ENCODE assay signal across 8 mouse cellular contexts in genomic region chr16:38476312-38477240, GRCm38 (mm10). TPM values are rescaled to one million over a fixed set of nuclear protein-coding genes. Genes with fewer than 3 reads are reported as not detected.
DNase-seq lines count a peak whose midpoint lies in the region; ATAC-seq and TF ChIP-seq lines count a peak whose summit lies in the region.

No protein-coding gene starts in this region.

- peak; percentile 63 for DNase-seq in CD4-positive, CD25-positive, alpha-beta regulatory T cell, adult 2 months (ENCODE audit: low read depth, low spot score)
- peak; percentile 48 for DNase-seq in adrenal gland, postnatal 25 days
- peak; percentile 56 for DNase-seq in kidney, postnatal 0 days (ENCODE audit: low spot score)
- DNase-seq in liver, postnatal 0 days = peak; percentile 52
- DNase-seq in neural tube, embryonic 11.5 days (ENCODE audit: low spot score) = peak; percentile 56
- peak; percentile 32 to 35 for DNase-seq in thymus, adult 18-20 months

- no peak for TF ChIP-seq CTCF in kidney, postnatal 0 days (IDR thresholded peaks at IDR 0.05; ENCODE audit: low read depth)
- no peak for TF ChIP-seq CTCF in liver, postnatal 0 days (IDR thresholded peaks at IDR 0.05; ENCODE audit: low read depth)

- H3K9ac ChIP-seq in embryonic facial prominence, embryonic 13.5 days = peak overlapping the region; percentile 71
- peak overlapping the region; percentile 71 for H3K9ac ChIP-seq in heart, embryonic 14.5 days (ENCODE audit: low read length)
- no peak overlapping the region for H3K9ac ChIP-seq in kidney, postnatal 0 days (ENCODE audit: low read depth, low read length)
- peak overlapping the region; percentile 53 for H3K9ac ChIP-seq in liver, postnatal 0 days (replicated peaks)
- peak overlapping the region; percentile 18 for H3K9ac ChIP-seq in neural tube, embryonic 11.5 days (ENCODE audit: low read length)

- peaks cover 1% of the 10 kb centered on the region; the same call in 1 of the 2 replicates for H3K27me3 ChIP-seq in embryonic facial prominence, embryonic 13.5 days
- H3K27me3 ChIP-seq in heart, embryonic 14.5 days (ENCODE audit: control insufficient read depth, insufficient read depth, low read length) = no peaks in the 10 kb centered on the region
- H3K27me3 ChIP-seq in kidney, postnatal 0 days (ENCODE audit: insufficient read depth, low read length) = no peaks in the 10 kb centered on the region; the same call in 1 of the 2 replicates
- H3K27me3 ChIP-seq in liver, postnatal 0 days (ENCODE audit: insufficient read depth, low read length) = no peaks in the 10 kb centered on the region
- H3K27me3 ChIP-seq in neural tube, embryonic 11.5 days (ENCODE audit: control insufficient read depth, insufficient read depth, low read length) = no peaks in the 10 kb centered on the region

- peak overlapping the region; percentile 78 for H3K4me2 ChIP-seq in embryonic facial prominence, embryonic 13.5 days
- H3K4me2 ChIP-seq in heart, embryonic 14.5 days (ENCODE audit: low read length) = peak overlapping the region; percentile 74
- peak overlapping the region; percentile 49 for H3K4me2 ChIP-seq in kidney, postnatal 0 days (ENCODE audit: low read length)
- H3K4me2 ChIP-seq in liver, postnatal 0 days (ENCODE audit: low read depth, low read length) = peak overlapping the region; percentile 88
- H3K4me2 ChIP-seq in neural tube, embryonic 11.5 days (ENCODE audit: low read depth) = peak overlapping the region; percentile 44

- no peaks in the 10 kb centered on the region for H3K36me3 ChIP-seq in embryonic facial prominence, embryonic 13.5 days
- no peaks in the 10 kb centered on the region for H3K36me3 ChIP-seq in heart, embryonic 14.5 days (ENCODE audit: control insufficient read depth, insufficient read depth, low read length)
- no peaks in the 10 kb centered on the region for H3K36me3 ChIP-seq in kidney, postnatal 0 days (ENCODE audit: insufficient read depth, low read length)
- H3K36me3 ChIP-seq in liver, postnatal 0 days (replicated peaks; ENCODE audit: insufficient read depth, low read length) = no peaks in the 10 kb centered on the region
- no peaks in the 10 kb centered on the region for H3K36me3 ChIP-seq in neural tube, embryonic 11.5 days (ENCODE audit: control insufficient read depth, insufficient read depth, low read length)

- H3K9me3 ChIP-seq in embryonic facial prominence, embryonic 13.5 days = no peaks in the 10 kb centered on the region
- no peaks in the 10 kb centered on the region for H3K9me3 ChIP-seq in heart, embryonic 14.5 days (ENCODE audit: control insufficient read depth, low read length)
- H3K9me3 ChIP-seq in kidney, postnatal 0 days (replicated peaks; ENCODE audit: low read length) = no peaks in the 10 kb centered on the region
- no peaks in the 10 kb centered on the region for H3K9me3 ChIP-seq in liver, postnatal 0 days (ENCODE audit: low read length)
- no peaks in the 10 kb centered on the region for H3K9me3 ChIP-seq in neural tube, embryonic 11.5 days (ENCODE audit: control insufficient read depth, low read length)

- 8% methylated on average over 34 of the region's 34 CpGs for WGBS in embryonic facial prominence, embryonic 13.5 days
- WGBS in heart, embryonic 14.5 days = 6% methylated on average over 34 of the region's 34 CpGs
- 10% methylated on average over 34 of the region's 34 CpGs for WGBS in kidney, postnatal 0 days
- WGBS in liver, postnatal 0 days (ENCODE audit: insufficient replicate concordance) = 9% methylated on average over 34 of the region's 34 CpGs
- 8% methylated on average over 34 of the region's 34 CpGs for WGBS in neural tube, embryonic 11.5 days

- peaks cover 10% of the 10 kb centered on the region; the same call in 1 of the 2 replicates for H3K4me1 ChIP-seq in embryonic facial prominence, embryonic 13.5 days
- peaks cover 5 to 8% of the 10 kb centered on the region in 2 experiments; a peak in 3 of 4 replicates for H3K4me1 ChIP-seq in heart, embryonic 14.5 days (ENCODE audit: control insufficient read depth in 2 of 2, insufficient read depth in 2 of 2, low read length in 2 of 2)
- peaks cover 5% of the 10 kb centered on the region; the same call in 1 of the 2 replicates for H3K4me1 ChIP-seq in kidney, postnatal 0 days (replicated peaks; ENCODE audit: insufficient read depth, low read length)
- H3K4me1 ChIP-seq in liver, postnatal 0 days (ENCODE audit: insufficient read depth) = peaks cover 16% of the 10 kb centered on the region
- no peaks in the 10 kb centered on the region for H3K4me1 ChIP-seq in neural tube, embryonic 11.5 days (ENCODE audit: control insufficient read depth, insufficient read depth, low read length)

- no peak for ATAC-seq in embryonic facial prominence, embryonic 13.5 days (ENCODE audit: insufficient number of reproducible peaks, insufficient read depth, low FRiP score, low TSS enrichment, low read depth)
- ATAC-seq in heart, embryonic 14.5 days (ENCODE audit: insufficient number of reproducible peaks, insufficient read depth, low FRiP score, low read depth) = peak; percentile 60
- ATAC-seq in kidney, postnatal 0 days (replicated peaks; ENCODE audit: low FRiP score, low read depth) = no peak; the same call in 1 of the 2 replicates
- ATAC-seq in liver, postnatal 0 days = peak; percentile 45
- no peak for ATAC-seq in neural tube, embryonic 11.5 days (ENCODE audit: insufficient read depth, low FRiP score, low TSS enrichment)

- H3K4me3 ChIP-seq in embryonic facial prominence, embryonic 13.5 days = peak overlapping the region; percentile 45
- peak overlapping the region; percentile 35 to 44 for H3K4me3 ChIP-seq in heart, embryonic 14.5 days (ENCODE audit: control insufficient read depth in 1 of 2, insufficient read depth in 1 of 2, low read depth in 1 of 2, low read length in 2 of 2)
- H3K4me3 ChIP-seq in kidney, postnatal 0 days (replicated peaks; ENCODE audit: low read depth, low read length) = peak overlapping the region; percentile 13
- H3K4me3 ChIP-seq in liver, postnatal 0 days (ENCODE audit: low read depth, low read length) = peak overlapping the region; percentile 50
- H3K4me3 ChIP-seq in neural tube, embryonic 11.5 days (ENCODE audit: low read depth, low read length) = peak overlapping the region; percentile 21

- no peak for TF ChIP-seq EP300 in liver, postnatal 0 days (IDR thresholded peaks at IDR 0.05; ENCODE audit: low read depth)

- H3K27ac ChIP-seq in embryonic facial prominence, embryonic 13.5 days = peak overlapping the region; percentile 64
- H3K27ac ChIP-seq in heart, embryonic 14.5 days (replicated peaks in 1 of 2; ENCODE audit: control insufficient read depth in 1 of 2, insufficient read depth in 1 of 2, low read depth in 2 of 2, low read length in 2 of 2) = peak overlapping the region; percentile 85 to 89
- no peak overlapping the region for H3K27ac ChIP-seq in kidney, postnatal 0 days
- peak overlapping the region; percentile 46; the same call in 1 of the 2 replicates for H3K27ac ChIP-seq in liver, postnatal 0 days (ENCODE audit: low read depth)
- no peak overlapping the region for H3K27ac ChIP-seq in neural tube, embryonic 11.5 days (ENCODE audit: low read depth, low read length)

RNA-seq across cellular contexts. Expression of gene Cd80, which starts 21.2 kb away (rescaled TPM):
- 0.67 TPM in 1 of 2 replicates, not detected in the other for total RNA-seq in adrenal gland, postnatal 25 days (2021)
- 0.37 and 0.44 TPM in 2 replicates for polyA plus RNA-seq in embryonic facial prominence, embryonic 13.5 days (2015; fragmentation: Nextera tagmentation; extraction: Ambion mirVana)
- polyA plus RNA-seq in heart, embryonic 14.5 days (2014; fragmentation: Nextera tagmentation; extraction: Ambion mirVana) = 0.38 and 0.73 TPM in 2 replicates
- 0.20 TPM in 2 replicates for polyA plus RNA-seq in kidney, postnatal 0 days (2015; fragmentation: Nextera tagmentation; extraction: Ambion mirVana)
- polyA plus RNA-seq in liver, postnatal 0 days (2015; fragmentation: Nextera tagmentation; extraction: Ambion mirVana) = 0.13 and 0.15 TPM in 2 replicates
- 0.54 and 0.72 TPM in 2 replicates for polyA plus RNA-seq in neural tube, embryonic 11.5 days (2014; fragmentation: Nextera tagmentation; extraction: Ambion mirVana)

RNA-seq across cellular contexts. Expression of gene Adprh, which starts 24.1 kb away (rescaled TPM):
- total RNA-seq in adrenal gland, postnatal 25 days (2021) = 44.3 and 52.0 TPM in 2 replicates
- 125 and 138 TPM in 2 replicates for polyA plus RNA-seq in embryonic facial prominence, embryonic 13.5 days (2015; fragmentation: Nextera tagmentation; extraction: Ambion mirVana)
- 78.7 and 90.5 TPM in 2 replicates for polyA plus RNA-seq in heart, embryonic 14.5 days (2014; fragmentation: Nextera tagmentation; extraction: Ambion mirVana)
- 74.6 and 77.5 TPM in 2 replicates for polyA plus RNA-seq in kidney, postnatal 0 days (2015; fragmentation: Nextera tagmentation; extraction: Ambion mirVana)
- polyA plus RNA-seq in liver, postnatal 0 days (2015; fragmentation: Nextera tagmentation; extraction: Ambion mirVana) = 17.9 and 22.2 TPM in 2 replicates
- 143 and 144 TPM in 2 replicates for polyA plus RNA-seq in neural tube, embryonic 11.5 days (2014; fragmentation: Nextera tagmentation; extraction: Ambion mirVana)

RNA-seq across cellular contexts. Expression of gene Pla1a, which starts 43.6 kb away (rescaled TPM):
- 30.8 and 37.4 TPM in 2 replicates for total RNA-seq in adrenal gland, postnatal 25 days (2021)
- polyA plus RNA-seq in embryonic facial prominence, embryonic 13.5 days (2015; fragmentation: Nextera tagmentation; extraction: Ambion mirVana) = 0.20 and 0.69 TPM in 2 replicates
- 1.3 and 1.8 TPM in 2 replicates for polyA plus RNA-seq in heart, embryonic 14.5 days (2014; fragmentation: Nextera tagmentation; extraction: Ambion mirVana)
- 36.5 and 36.8 TPM in 2 replicates for polyA plus RNA-seq in kidney, postnatal 0 days (2015; fragmentation: Nextera tagmentation; extraction: Ambion mirVana)
- polyA plus RNA-seq in liver, postnatal 0 days (2015; fragmentation: Nextera tagmentation; extraction: Ambion mirVana) = 49.8 and 55.8 TPM in 2 replicates
- 0.20 and 0.23 TPM in 2 replicates for polyA plus RNA-seq in neural tube, embryonic 11.5 days (2014; fragmentation: Nextera tagmentation; extraction: Ambion mirVana)

RNA-seq across cellular contexts. Expression of gene Timmdc1, which starts 45.9 kb away (rescaled TPM):
- 39.1 and 44.3 TPM in 2 replicates for total RNA-seq in adrenal gland, postnatal 25 days (2021)
- 31.3 and 32.1 TPM in 2 replicates for polyA plus RNA-seq in embryonic facial prominence, embryonic 13.5 days (2015; fragmentation: Nextera tagmentation; extraction: Ambion mirVana)
- polyA plus RNA-seq in heart, embryonic 14.5 days (2014; fragmentation: Nextera tagmentation; extraction: Ambion mirVana) = 34.4 and 35.8 TPM in 2 replicates
- 27.9 and 28.7 TPM in 2 replicates for polyA plus RNA-seq in kidney, postnatal 0 days (2015; fragmentation: Nextera tagmentation; extraction: Ambion mirVana)
- 14.8 and 17.0 TPM in 2 replicates for polyA plus RNA-seq in liver, postnatal 0 days (2015; fragmentation: Nextera tagmentation; extraction: Ambion mirVana)
- polyA plus RNA-seq in neural tube, embryonic 11.5 days (2014; fragmentation: Nextera tagmentation; extraction: Ambion mirVana) = 29.6 and 33.3 TPM in 2 replicates

Comparison
In these comparisons a context has a peak if more than half of its experiments do, and no peak if none do; other contexts are left out.
1. ATAC-seq: peak in heart, embryonic 14.5 days (single experiment) and liver, postnatal 0 days (single experiment); none in embryonic facial prominence, embryonic 13.5 days (single experiment), kidney, postnatal 0 days (single experiment) and neural tube, embryonic 11.5 days (single experiment).
2. H3K27ac ChIP-seq: peak in embryonic facial prominence, embryonic 13.5 days (single experiment), heart, embryonic 14.5 days (2 of 2) and liver, postnatal 0 days (single experiment); none in kidney, postnatal 0 days (single experiment) and neural tube, embryonic 11.5 days (single experiment).
3. RNA of gene Pla1a, which starts 43.6 kb away (polyA plus RNA-seq): 49.8 to 55.8 TPM in liver, postnatal 0 days and 36.5 to 36.8 TPM in kidney, postnatal 0 days; 1.3 to 1.8 TPM in heart, embryonic 14.5 days, 0.20 to 0.23 TPM in neural tube, embryonic 11.5 days and 0.20 to 0.69 TPM in embryonic facial prominence, embryonic 13.5 days; every median in the first group is over 10 times any median in the second.
4. Peak in every context shown above with its lines, with median percentiles within 50 percentile points of each other: DNase-seq, H3K4me2 ChIP-seq and H3K4me3 ChIP-seq.